Mouse (Mus musculus) ES-Bruce4 (cell line): ENCODE results near the gene Il12rb1.

Experiments used
- CTCF ChIP-seq: IDR thresholded peaks from one replicate; pipeline ENCODE4 v1.8.1; 2011; ENCODE audit warnings: low read depth, low read length
- EP300 ChIP-seq: IDR thresholded peaks from 2 replicates; pipeline ENCODE4 v1.6.1; 2011; ENCODE audit warnings: low read depth, low read length; ENCODE audit not compliant: insufficient read depth
- POLR2A ChIP-seq: IDR thresholded peaks from one replicate; pipeline ENCODE4 v1.8.1; 2011; ENCODE audit warnings: low read length; ENCODE audit not compliant: insufficient read depth

DNA sequence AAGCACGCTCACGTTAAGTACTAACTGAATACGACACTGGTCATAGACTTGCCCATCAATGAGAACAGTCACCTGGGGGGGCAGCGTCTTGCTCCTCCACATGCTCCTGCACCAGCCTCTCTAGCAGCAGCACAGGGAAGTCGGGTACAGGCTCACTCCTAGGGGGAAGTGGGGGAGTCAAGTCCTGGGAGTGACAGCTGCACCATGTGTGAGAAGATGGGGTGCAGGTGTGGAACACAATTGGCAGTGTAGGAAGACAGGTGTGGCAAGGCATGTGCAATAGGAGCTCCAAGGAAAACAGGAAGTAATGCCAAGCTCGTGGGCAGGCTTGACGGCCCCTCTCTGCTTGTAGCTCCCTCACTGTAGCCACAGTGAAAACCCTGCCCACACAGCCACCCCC is 37.0 kb upstream of the Il12rb1 start:
- no peak for TF ChIP-seq EP300
- TF ChIP-seq CTCF: no peak
- TF ChIP-seq POLR2A: no peak
